Mouse (Mus musculus): ENCODE data around the gene Raet1e. TPM values are rescaled to one million over a fixed set of nuclear protein-coding genes. Genes with fewer than 3 reads are reported as not detected.
"Not testable (repeated sequence)": the region's sequence is repeated elsewhere in the genome, so short reads cannot be mapped to it uniquely, and the experiment has no call there.

The Raet1e gene
- polyA plus RNA-seq, 1 experiment from 2014 or later: 2.7 TPM

DNA sequence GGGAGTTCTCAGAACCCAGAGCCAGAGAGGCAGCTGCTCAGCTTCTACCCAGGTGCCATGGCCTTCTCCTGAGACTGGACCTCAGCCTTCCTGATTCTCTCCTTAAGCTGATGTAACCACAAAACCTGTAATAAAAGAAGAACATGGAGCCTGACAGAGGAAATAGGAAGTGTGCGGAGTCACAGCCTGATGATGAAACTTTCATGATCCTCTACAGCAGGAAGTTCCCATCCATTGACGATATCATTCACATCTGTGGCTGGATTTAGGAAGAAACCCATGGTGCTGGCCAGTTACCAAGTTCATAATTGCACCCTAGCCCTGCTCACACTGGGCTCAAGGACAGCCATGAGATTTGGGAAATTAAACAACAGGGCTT, 195.8 kb downstream of the Raet1e start:
- 67% methylated on average over 2 of the region's 2 CpGs for WGBS
- not testable (repeated sequence) for H3K27ac ChIP-seq; ATAC-seq (replicated peaks; ENCODE audit: insufficient number of reproducible peaks, insufficient read depth, low FRiP score, low read depth)

DNA sequence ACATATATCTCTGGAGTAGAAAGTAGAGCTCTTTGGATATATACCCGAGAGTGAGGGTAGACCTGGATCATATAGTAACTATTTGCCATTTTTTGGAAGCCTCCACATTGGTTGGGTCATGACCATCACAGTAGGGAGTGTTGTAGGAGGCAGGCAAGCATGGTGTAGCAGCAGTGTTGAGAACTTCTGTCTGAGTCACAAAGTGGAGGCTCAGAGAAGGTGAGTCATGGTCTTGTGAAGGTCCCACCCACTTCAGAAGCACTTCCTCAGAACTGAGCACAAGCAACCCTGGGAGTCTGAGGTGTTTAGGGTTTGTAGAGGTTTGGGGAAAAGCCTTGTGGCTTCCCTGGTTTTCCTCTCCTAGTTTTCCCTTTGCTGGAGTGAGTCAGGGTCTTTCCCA, 199.0 kb downstream of the Raet1e start:
- ATAC-seq (replicated peaks; ENCODE audit: insufficient number of reproducible peaks, insufficient read depth, low FRiP score, low read depth); H3K27ac ChIP-seq; H3K9ac ChIP-seq; H3K4me3 ChIP-seq; H3K27me3 ChIP-seq; H3K4me1 ChIP-seq (replicated peaks); H3K4me2 ChIP-seq; H3K36me3 ChIP-seq; H3K9me3 ChIP-seq (replicated peaks): not testable (repeated sequence)
- WGBS: 67% methylated on average over 1 of the region's 1 CpGs

More for the DNA sequence above, 195.8 kb downstream of the Raet1e start:
- not testable (repeated sequence) for H3K9me3 ChIP-seq (replicated peaks); H3K9ac ChIP-seq; H3K27me3 ChIP-seq; H3K36me3 ChIP-seq; H3K4me3 ChIP-seq; H3K4me1 ChIP-seq (replicated peaks); H3K4me2 ChIP-seq

DNA sequence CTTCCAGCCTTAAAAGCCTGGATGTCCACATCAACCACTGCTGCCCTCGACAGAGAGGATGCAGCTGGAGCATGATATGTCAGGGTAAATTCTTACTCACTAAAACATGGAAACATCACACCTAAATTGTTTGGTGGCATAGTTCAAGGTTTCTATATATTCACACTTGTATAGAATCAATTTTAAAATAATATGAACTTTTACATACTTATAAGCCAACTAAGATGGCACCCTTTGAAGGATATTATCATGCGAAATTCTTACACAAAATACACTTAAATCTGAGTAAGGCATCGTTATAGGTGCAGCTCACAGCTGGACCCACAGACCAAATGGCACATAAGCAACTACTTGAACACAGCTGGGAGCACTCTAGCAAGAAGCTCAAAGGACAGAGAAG, 201.9 kb downstream of the Raet1e start, which contains the start of gene Raet1d:
Gene Raet1d (plus strand): TSS at position 301 of the 400 bp plus-strand sequence.
- H3K4me1 ChIP-seq (replicated peaks); H3K9me3 ChIP-seq (replicated peaks); H3K27ac ChIP-seq; ATAC-seq (replicated peaks; ENCODE audit: insufficient number of reproducible peaks, insufficient read depth, low FRiP score, low read depth); H3K27me3 ChIP-seq; H3K36me3 ChIP-seq; H3K9ac ChIP-seq: not testable (repeated sequence)
- 65% methylated on average over 3 of the region's 3 CpGs for WGBS
- H3K4me3 ChIP-seq: peak within 1 kb of the TSS; percentile 35; the same call in 1 of the 2 replicates
- H3K4me2 ChIP-seq: peak within 1 kb of the TSS; percentile 51

DNA sequence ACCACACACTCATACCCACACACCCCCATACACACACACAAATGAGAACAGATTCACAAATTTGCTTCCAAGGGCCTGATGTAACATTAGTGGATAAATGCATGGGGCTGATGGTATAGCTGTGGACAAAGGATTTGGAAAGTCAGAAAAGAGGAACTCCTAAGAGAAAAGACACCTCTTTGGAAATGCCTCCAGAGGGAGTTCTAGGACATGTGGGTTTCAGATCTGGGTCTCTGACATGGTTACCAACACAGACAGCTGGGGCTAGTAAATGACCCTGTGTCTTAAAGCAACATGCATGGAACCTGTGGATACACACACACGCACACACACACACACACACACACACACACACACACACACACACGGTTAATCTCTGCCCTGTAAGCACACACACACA, 202.6 kb downstream of the Raet1e start:
- H3K27ac ChIP-seq; H3K9me3 ChIP-seq (replicated peaks); H3K4me1 ChIP-seq (replicated peaks); H3K36me3 ChIP-seq; H3K9ac ChIP-seq; H3K4me2 ChIP-seq; ATAC-seq (replicated peaks; ENCODE audit: insufficient number of reproducible peaks, insufficient read depth, low FRiP score, low read depth); H3K4me3 ChIP-seq; H3K27me3 ChIP-seq: not testable (repeated sequence)
- 60% methylated on average over 2 of the region's 2 CpGs for WGBS

DNA sequence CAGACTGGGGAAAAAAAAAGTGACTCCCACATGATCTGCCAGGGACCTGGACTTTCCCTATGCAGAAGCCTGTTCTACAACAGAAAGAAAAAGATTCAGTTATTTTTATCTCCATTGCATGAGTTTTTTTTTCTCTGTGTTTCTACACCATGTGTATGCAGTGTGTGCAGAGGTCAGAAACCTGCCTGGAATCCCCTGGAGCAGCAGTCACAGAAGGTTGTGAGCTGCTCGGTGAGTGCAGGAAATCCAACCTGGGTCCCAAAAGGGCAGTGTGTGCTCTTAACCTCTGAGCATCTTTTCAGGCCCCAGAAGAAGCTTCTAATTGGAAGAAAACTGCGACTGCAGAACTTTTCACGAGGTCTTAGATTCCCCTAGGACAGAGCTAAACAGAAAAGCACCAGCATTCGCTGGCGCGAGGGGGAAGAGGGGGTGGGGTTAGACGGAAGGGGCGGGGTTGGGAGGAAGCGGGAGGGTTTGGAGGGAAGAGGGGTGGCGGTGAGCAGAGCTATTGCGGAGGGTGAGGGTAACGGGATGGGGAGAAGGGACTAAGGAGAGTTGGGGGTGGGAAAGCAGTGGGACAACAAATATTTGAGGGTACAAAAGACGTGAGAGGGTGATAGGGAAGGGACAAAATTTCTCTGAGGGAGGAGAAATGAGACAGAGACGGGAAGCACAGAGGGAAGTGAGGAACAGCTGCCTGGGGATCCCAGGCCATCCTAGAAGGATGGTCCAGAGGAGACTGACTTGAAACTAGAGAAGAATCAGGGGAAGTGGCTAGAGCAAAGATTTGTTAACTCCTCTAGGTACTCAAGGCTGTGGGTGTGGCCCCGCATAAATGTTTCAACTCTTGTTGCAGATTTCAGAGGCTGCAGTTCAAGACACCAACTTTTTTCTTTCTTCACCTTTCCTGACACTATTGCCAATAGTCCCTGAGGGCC, 203.3 kb downstream of the Raet1e start:
- under 1% methylated on average over 11 of the region's 15 CpGs for WGBS
- not testable (repeated sequence) for ATAC-seq (replicated peaks; ENCODE audit: insufficient number of reproducible peaks, insufficient read depth, low FRiP score, low read depth); H3K4me1 ChIP-seq (replicated peaks); H3K9ac ChIP-seq; H3K36me3 ChIP-seq; H3K27me3 ChIP-seq; H3K9me3 ChIP-seq (replicated peaks); H3K27ac ChIP-seq
- Histone ChIP-seq H3K4me3 (peak overlapping the region; percentile 35), H3K4me2 (peak overlapping the region; percentile 51)

DNA sequence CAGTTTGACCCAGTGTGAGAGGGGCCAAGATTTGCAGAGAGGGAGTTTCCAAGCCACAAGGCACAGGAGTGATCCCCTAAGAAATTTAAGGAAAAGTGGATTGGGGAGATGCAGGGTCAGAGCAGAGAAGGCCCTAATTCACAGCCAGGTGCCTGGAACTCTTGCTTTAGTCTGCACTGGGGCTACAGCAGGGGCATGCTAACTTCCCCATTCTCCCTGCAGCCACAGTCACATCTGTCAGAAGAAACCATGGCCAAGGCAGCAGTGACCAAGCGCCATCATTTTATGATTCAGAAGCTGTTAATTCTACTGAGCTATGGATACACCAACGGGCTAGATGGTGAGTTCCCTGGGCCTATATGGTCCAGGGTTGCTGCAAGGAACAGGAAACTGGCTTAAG, 204.1 kb downstream of the Raet1e start:
- WGBS: 74% methylated on average over 2 of the region's 2 CpGs
- H3K27me3 ChIP-seq; H3K9ac ChIP-seq; H3K9me3 ChIP-seq (replicated peaks); H3K27ac ChIP-seq; H3K4me1 ChIP-seq (replicated peaks); H3K36me3 ChIP-seq; ATAC-seq (replicated peaks; ENCODE audit: insufficient number of reproducible peaks, insufficient read depth, low FRiP score, low read depth); H3K4me3 ChIP-seq; H3K4me2 ChIP-seq: not testable (repeated sequence)

DNA sequence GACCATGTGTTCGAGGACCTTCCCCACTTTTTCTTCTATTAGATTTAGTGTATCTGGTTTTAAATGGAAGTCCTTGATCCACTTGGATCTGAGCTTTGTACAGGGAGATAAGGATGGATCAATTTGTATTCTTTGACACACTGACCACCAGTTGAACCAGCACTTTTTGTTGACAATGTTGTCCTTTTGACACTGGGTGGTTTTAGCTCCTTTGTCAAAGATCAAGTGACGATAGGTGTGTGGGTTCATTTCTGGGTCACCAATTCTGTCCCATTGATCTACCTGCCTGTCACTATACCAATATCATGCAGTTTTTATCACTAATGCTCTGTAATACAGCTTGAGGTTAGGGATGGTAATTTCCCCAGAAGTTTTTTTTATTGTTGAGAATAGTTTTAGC, 206.5 kb downstream of the Raet1e start:
- H3K4me3 ChIP-seq; H3K27ac ChIP-seq; H3K9ac ChIP-seq; H3K36me3 ChIP-seq; ATAC-seq (replicated peaks; ENCODE audit: insufficient number of reproducible peaks, insufficient read depth, low FRiP score, low read depth); H3K9me3 ChIP-seq (replicated peaks); H3K4me2 ChIP-seq; H3K27me3 ChIP-seq; H3K4me1 ChIP-seq (replicated peaks): not testable (repeated sequence)
- 79% methylated on average over 2 of the region's 2 CpGs for WGBS

DNA sequence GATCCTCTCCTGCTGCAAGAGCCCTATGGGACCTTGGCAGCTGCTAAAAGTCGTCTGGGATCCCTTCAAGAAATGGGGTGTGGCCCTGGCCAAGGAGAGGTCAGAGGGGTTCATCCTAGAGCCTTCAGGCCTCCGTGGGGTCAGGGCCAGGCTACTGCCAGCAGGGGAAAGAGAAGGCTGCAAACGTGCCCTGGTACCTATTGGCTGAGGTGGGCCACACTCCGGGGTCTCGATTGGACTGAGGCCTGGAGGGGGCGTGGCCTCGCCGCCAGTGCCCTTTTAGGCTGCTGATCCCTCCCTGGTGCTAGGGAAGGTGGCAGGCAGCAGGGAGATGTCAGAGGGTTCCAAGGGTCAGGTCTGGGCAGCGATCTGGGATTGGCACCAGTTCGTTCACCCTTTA, 222.9 kb downstream of the Raet1e start:
- H3K9me3 ChIP-seq (replicated peaks); ATAC-seq (replicated peaks; ENCODE audit: insufficient number of reproducible peaks, insufficient read depth, low FRiP score, low read depth); H3K36me3 ChIP-seq; H3K27ac ChIP-seq; H3K4me3 ChIP-seq; H3K4me1 ChIP-seq (replicated peaks); H3K27me3 ChIP-seq; H3K9ac ChIP-seq: not testable (repeated sequence)
- WGBS: 8% methylated on average over 7 of the region's 10 CpGs
- peak overlapping the region; percentile 10; the same call in 1 of the 2 replicates for H3K4me2 ChIP-seq

DNA sequence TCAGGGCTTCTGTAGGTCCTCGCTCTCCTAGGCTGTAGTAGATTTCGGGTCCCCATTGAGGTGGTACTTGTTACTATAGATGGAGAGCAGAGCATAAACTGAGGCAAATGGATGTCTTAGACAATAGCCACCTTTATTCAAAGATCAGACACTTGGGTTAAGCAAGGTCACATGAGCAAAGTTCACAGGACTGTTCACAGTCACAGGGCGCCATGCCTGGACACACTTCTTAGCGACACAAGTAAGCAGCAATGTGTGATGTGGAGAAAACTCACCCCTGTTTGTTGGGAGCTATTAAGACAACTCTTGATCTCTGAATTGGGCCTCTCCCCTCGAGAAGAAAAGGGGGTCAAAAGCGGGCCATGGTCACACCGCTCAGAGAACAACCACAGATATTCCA, 231.8 kb downstream of the Raet1e start:
- 85% methylated on average over 7 of the region's 7 CpGs for WGBS
- ATAC-seq (replicated peaks; ENCODE audit: insufficient number of reproducible peaks, insufficient read depth, low FRiP score, low read depth); H3K4me1 ChIP-seq (replicated peaks): not testable (repeated sequence)

DNA sequence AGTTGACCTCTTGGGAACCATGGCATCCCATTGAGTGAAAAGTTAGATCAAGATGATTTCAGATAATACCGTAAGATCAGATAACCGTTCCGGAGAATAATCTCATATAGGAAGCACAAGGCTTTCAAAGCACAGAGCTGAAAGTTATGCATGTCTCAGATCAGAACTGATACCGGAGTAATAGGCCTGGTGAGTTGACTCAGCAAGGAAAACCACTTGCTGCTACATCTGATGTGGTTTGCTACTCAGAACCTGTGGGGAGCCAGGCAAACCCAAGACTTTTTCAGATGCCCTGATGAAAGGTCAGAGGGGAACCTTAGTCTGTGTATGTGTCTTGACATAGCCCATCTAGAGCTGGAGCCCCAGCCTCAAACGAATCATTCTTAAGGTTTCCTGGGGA, 233.2 kb downstream of the Raet1e start:
- not testable (repeated sequence) for H3K9me3 ChIP-seq (replicated peaks); H3K4me1 ChIP-seq (replicated peaks); H3K27ac ChIP-seq; H3K36me3 ChIP-seq; ATAC-seq (replicated peaks; ENCODE audit: insufficient number of reproducible peaks, insufficient read depth, low FRiP score, low read depth); H3K4me2 ChIP-seq; H3K27me3 ChIP-seq; H3K4me3 ChIP-seq; H3K9ac ChIP-seq
- 76% methylated on average over 2 of the region's 5 CpGs for WGBS

More for the DNA sequence above, 231.8 kb downstream of the Raet1e start:
- H3K9ac ChIP-seq; H3K27me3 ChIP-seq; H3K27ac ChIP-seq; H3K36me3 ChIP-seq; H3K4me2 ChIP-seq; H3K9me3 ChIP-seq (replicated peaks); H3K4me3 ChIP-seq: not testable (repeated sequence)

DNA sequence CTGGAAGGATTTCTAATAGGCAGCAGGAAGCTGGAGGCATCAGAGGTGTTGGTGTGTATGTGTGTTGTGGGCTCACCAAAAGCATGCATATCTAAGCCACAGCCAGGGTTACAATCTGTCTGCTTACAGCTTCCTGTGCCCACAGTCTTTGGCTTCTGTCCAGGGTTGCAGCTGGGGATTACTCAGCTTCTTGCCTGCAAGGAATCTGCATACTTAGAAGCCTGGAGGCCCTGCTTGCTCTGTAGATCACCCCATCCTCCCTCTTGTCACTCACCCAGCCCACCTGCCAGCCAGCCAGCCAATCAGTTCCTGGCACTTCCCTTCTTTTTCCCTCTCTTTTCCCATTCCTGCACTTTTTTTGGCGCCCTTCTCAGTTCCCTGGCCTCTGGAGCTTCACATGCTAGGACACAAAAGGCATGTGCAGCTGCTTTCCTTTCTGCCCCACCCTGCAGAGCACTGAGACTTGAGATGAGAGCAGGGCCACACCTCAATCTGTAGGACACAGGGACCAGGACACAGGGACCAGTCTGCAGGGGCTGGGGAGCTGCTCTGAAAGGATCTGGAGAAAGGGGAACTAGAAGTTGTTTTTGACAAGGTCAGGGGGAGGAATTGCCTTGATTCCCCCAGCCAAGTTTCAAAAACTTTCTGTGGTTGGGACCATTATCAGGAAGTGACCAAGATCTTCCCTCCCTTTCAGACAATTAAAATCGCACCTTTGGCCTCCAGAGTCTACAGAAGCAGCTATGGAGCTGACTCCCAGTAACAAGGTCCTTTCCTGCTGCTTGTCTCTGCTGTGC, 234.9 kb downstream of the Raet1e start:
- H3K36me3 ChIP-seq; H3K27me3 ChIP-seq; H3K27ac ChIP-seq; ATAC-seq (replicated peaks; ENCODE audit: insufficient number of reproducible peaks, insufficient read depth, low FRiP score, low read depth); H3K9ac ChIP-seq; H3K9me3 ChIP-seq (replicated peaks); H3K4me1 ChIP-seq (replicated peaks); H3K4me3 ChIP-seq; H3K4me2 ChIP-seq: not testable (repeated sequence)
- no CpG with 5 or more reads among the region's 2 CpGs for WGBS
